Mouse (Mus musculus) right cerebral cortex, postnatal 25 days (tissue): Measurements from ENCODE around the gene Rpl10a.
A peak's percentile ranks its signal among the peaks of the same experiment; 100 is the strongest.
"Not testable (repeated sequence)": the region's sequence is repeated elsewhere in the genome, so short reads cannot be mapped to it uniquely, and the experiment has no call there.

Experiments used
- DNase-seq: peaks from one replicate; pipeline ENCODE4 v3.0.0; 2022

Rpl10a gene

GRCm38 (mm10) chr17:28310831-28311230, 17.4 kb upstream of the Rpl10a start:
- no peak for DNase-seq

- no peak for DNase-seq
Measured at GRCm38 (mm10) chr17:28311366-28312132, 16.7 kb upstream of the Rpl10a start.

- DNase-seq = no peak
Measured at GRCm38 (mm10) chr17:28312232-28313211, 15.7 kb upstream of the Rpl10a start.

- DNase-seq = peak; percentile 89
Measured at GRCm38 (mm10) chr17:28313212-28313879, 14.9 kb upstream of the Rpl10a start, which contains the start of gene Fance. Fance (plus strand) TSS chr17:28313519.

- no peak for DNase-seq
Measured at GRCm38 (mm10) chr17:28313880-28314225, 14.4 kb upstream of the Rpl10a start.

GRCm38 (mm10) chr17:28315611-28316160, 12.6 kb upstream of the Rpl10a start:
- no peak for DNase-seq

GRCm38 (mm10) chr17:28316476-28316875, 11.8 kb upstream of the Rpl10a start:
- no peak for DNase-seq

GRCm38 (mm10) chr17:28317091-28317490, 11.2 kb upstream of the Rpl10a start:
- no peak for DNase-seq

- no peak for DNase-seq
Measured at GRCm38 (mm10) chr17:28317725-28318124, 10.5 kb upstream of the Rpl10a start.

GRCm38 (mm10) chr17:28321700-28322099, 6.6 kb upstream of the Rpl10a start:
- no peak for DNase-seq

- DNase-seq = no peak
Measured at GRCm38 (mm10) chr17:28323786-28324185, 4.5 kb upstream of the Rpl10a start.

- not testable (repeated sequence) for DNase-seq
Measured at GRCm38 (mm10) chr17:28324416-28324815, 3.9 kb upstream of the Rpl10a start.

- no peak for DNase-seq
Measured at GRCm38 (mm10) chr17:28325751-28326150, 2.5 kb upstream of the Rpl10a start.

- no peak for DNase-seq
Measured at GRCm38 (mm10) chr17:28326951-28327350, 1.3 kb upstream of the Rpl10a start.

GRCm38 (mm10) chr17:28327673-28328325, 472 bp upstream of the Rpl10a start:
- DNase-seq = peak; percentile 39

- no peak for DNase-seq
Measured at GRCm38 (mm10) chr17:28328946-28329345, 675 bp downstream of the Rpl10a start.

GRCm38 (mm10) chr17:28329503-28330231, 1.4 kb downstream of the Rpl10a start:
- DNase-seq = no peak

GRCm38 (mm10) chr17:28330232-28330546, 1.9 kb downstream of the Rpl10a start:
- DNase-seq = no peak

GRCm38 (mm10) chr17:28330590-28330989, 2.3 kb downstream of the Rpl10a start:
- DNase-seq = not testable (repeated sequence)

- DNase-seq = no peak
Measured at GRCm38 (mm10) chr17:28331241-28332112, 3.2 kb downstream of the Rpl10a start.
